Mouse (Mus musculus): ENCODE measurements around the gene Klk9. TPM values are rescaled to one million over a fixed set of nuclear protein-coding genes. Genes with fewer than 3 reads are reported as not detected.

The Klk9 gene
- polyA plus RNA-seq, 1 experiment from 2014 or later = not detected

Other genes with a start within 250 kb of the Klk9 start
- gene Cd33, start 247.5 kb upstream of the Klk9 start, polyA plus RNA-seq (2016; fragmentation: Nextera tagmentation; extraction: Ambion mirVana) = 0.56 and 0.69 TPM in 2 replicates
- 7.5 and 7.8 TPM in 2 replicates for gene Zfp658, start 229.6 kb upstream of the Klk9 start, polyA plus RNA-seq (2016; fragmentation: Nextera tagmentation; extraction: Ambion mirVana)
- gene Zfp719, start 212.3 kb upstream of the Klk9 start, polyA plus RNA-seq (2016; fragmentation: Nextera tagmentation; extraction: Ambion mirVana) = 14.6 and 17.1 TPM in 2 replicates
- gene Zfp819, start 184.7 kb upstream of the Klk9 start, polyA plus RNA-seq (2016; fragmentation: Nextera tagmentation; extraction: Ambion mirVana) = 0.61 and 0.73 TPM in 2 replicates
- gene Ceacam18, start 157.2 kb upstream of the Klk9 start, polyA plus RNA-seq (2016; fragmentation: Nextera tagmentation; extraction: Ambion mirVana) = not detected in 2 replicates
- gene Siglece, start 131.7 kb upstream of the Klk9 start, polyA plus RNA-seq (2016; fragmentation: Nextera tagmentation; extraction: Ambion mirVana) = 0.17 and 0.35 TPM in 2 replicates
- 16.9 and 17.8 TPM in 2 replicates for gene Ctu1, start 119.9 kb upstream of the Klk9 start, polyA plus RNA-seq (2016; fragmentation: Nextera tagmentation; extraction: Ambion mirVana)
- gene Klk14, start 101.5 kb upstream of the Klk9 start, polyA plus RNA-seq (2016; fragmentation: Nextera tagmentation; extraction: Ambion mirVana) = not detected in 2 replicates
- gene Klk13, start 79.3 kb upstream of the Klk9 start, polyA plus RNA-seq (2016; fragmentation: Nextera tagmentation; extraction: Ambion mirVana) = 0.10 TPM in 1 of 2 replicates, not detected in the other
- not detected in 2 replicates for gene Klk12, start 23.0 kb upstream of the Klk9 start, polyA plus RNA-seq (2016; fragmentation: Nextera tagmentation; extraction: Ambion mirVana)
- not detected in 2 replicates for gene Klk11, start 17.3 kb upstream of the Klk9 start, polyA plus RNA-seq (2016; fragmentation: Nextera tagmentation; extraction: Ambion mirVana)
- gene Klk10, start 10.9 kb upstream of the Klk9 start, polyA plus RNA-seq (2016; fragmentation: Nextera tagmentation; extraction: Ambion mirVana) = 0.28 TPM in 1 of 2 replicates, not detected in the other
- 5.0 and 5.3 TPM in 2 replicates for gene Klk8, start 5.7 kb downstream of the Klk9 start, polyA plus RNA-seq (2016; fragmentation: Nextera tagmentation; extraction: Ambion mirVana)
- not detected in 2 replicates for gene Klk7, start 19.4 kb downstream of the Klk9 start, polyA plus RNA-seq (2016; fragmentation: Nextera tagmentation; extraction: Ambion mirVana)
- not detected in 2 replicates for gene Klk6, start 32.6 kb downstream of the Klk9 start, polyA plus RNA-seq (2016; fragmentation: Nextera tagmentation; extraction: Ambion mirVana)
- gene Klk5, start 50.1 kb downstream of the Klk9 start, polyA plus RNA-seq (2016; fragmentation: Nextera tagmentation; extraction: Ambion mirVana) = 0.41 TPM in 1 of 2 replicates, not detected in the other
- not detected in 2 replicates for gene Klk4, start 89.3 kb downstream of the Klk9 start, polyA plus RNA-seq (2016; fragmentation: Nextera tagmentation; extraction: Ambion mirVana)
- gene Klk15, start 141.8 kb downstream of the Klk9 start, polyA plus RNA-seq (2016; fragmentation: Nextera tagmentation; extraction: Ambion mirVana) = not detected in 2 replicates
- not detected in 2 replicates for gene Klk1b8, start 158.8 kb downstream of the Klk9 start, polyA plus RNA-seq (2016; fragmentation: Nextera tagmentation; extraction: Ambion mirVana)
- gene Klk1b1, start 174.9 kb downstream of the Klk9 start, polyA plus RNA-seq (2016; fragmentation: Nextera tagmentation; extraction: Ambion mirVana) = not detected in 2 replicates
- gene Klk1b9, start 184.2 kb downstream of the Klk9 start, polyA plus RNA-seq (2016; fragmentation: Nextera tagmentation; extraction: Ambion mirVana) = not detected in 2 replicates
- gene Klk1b11, start 204.0 kb downstream of the Klk9 start, polyA plus RNA-seq (2016; fragmentation: Nextera tagmentation; extraction: Ambion mirVana) = not detected in 2 replicates
- not detected in 2 replicates for gene Klk1b26, start 220.3 kb downstream of the Klk9 start, polyA plus RNA-seq (2016; fragmentation: Nextera tagmentation; extraction: Ambion mirVana)